Comparison of ENCODE assay signal across 12 mouse cellular contexts in genomic region chr9:35362276-35362675, GRCm38 (mm10). TPM values are rescaled to one million over a fixed set of nuclear protein-coding genes. Genes with fewer than 3 reads are reported as not detected.
A peak's percentile ranks its signal among the peaks of the same experiment; 100 is the strongest.
DNase-seq lines count a peak whose midpoint lies in the region; ATAC-seq lines count a peak whose summit lies in the region.
"Had no signal": no experiment of that assay in that cellular context is flagged by ENCODE, and none has a peak within 500 bp of the region (broad histone marks: within the 10 kb centered on the region; RNA-seq: fewer than 3 reads in every experiment).

No protein-coding gene starts in this region.

- H3K27me3 ChIP-seq in heart, embryonic 11.5 days (ENCODE audit: control insufficient read depth, insufficient read depth, low read length) = no peaks in the 10 kb centered on the region
- H3K27me3 ChIP-seq in limb, embryonic 11.5 days (ENCODE audit: control insufficient read depth, insufficient read depth, low read length) = no peaks in the 10 kb centered on the region
- H3K27me3 ChIP-seq: CH12.LX had no signal

- no peaks in the 10 kb centered on the region for H3K36me3 ChIP-seq in heart, embryonic 11.5 days (ENCODE audit: control insufficient read depth, insufficient read depth, low read length)
- no peaks in the 10 kb centered on the region for H3K36me3 ChIP-seq in limb, embryonic 11.5 days (ENCODE audit: control insufficient read depth, insufficient read depth, low read length)
- H3K36me3 ChIP-seq: hindbrain, embryonic 15.5 days had no signal

- H3K4me3 ChIP-seq in heart, embryonic 11.5 days (ENCODE audit: low read depth, low read length) = no peak overlapping the region
- H3K4me3 ChIP-seq in limb, embryonic 11.5 days (ENCODE audit: low read depth, low read length) = no peak overlapping the region
- H3K4me3 ChIP-seq: hindbrain, embryonic 15.5 days had no signal

- H3K27ac ChIP-seq in heart, embryonic 11.5 days (ENCODE audit: low read depth, low read length) = no peak overlapping the region
- H3K27ac ChIP-seq in limb, embryonic 11.5 days (replicated peaks; ENCODE audit: low read depth, low read length) = peak overlapping the region; percentile 88; the same call in 1 of the 2 replicates
- H3K27ac ChIP-seq: hindbrain, embryonic 15.5 days had no signal

- H3K4me1 ChIP-seq in heart, embryonic 11.5 days (ENCODE audit: control insufficient read depth, insufficient read depth, low read length) = peaks cover 23% of the 10 kb centered on the region
- peaks cover 54% of the 10 kb centered on the region for H3K4me1 ChIP-seq in limb, embryonic 11.5 days (ENCODE audit: control insufficient read depth, insufficient read depth, low read length)

- no peak overlapping the region for H3K9ac ChIP-seq in heart, embryonic 11.5 days (ENCODE audit: low read depth, low read length)
- no peak overlapping the region; the same call in 1 of the 2 replicates for H3K9ac ChIP-seq in limb, embryonic 11.5 days (ENCODE audit: low read length)
- H3K9ac ChIP-seq: hindbrain, embryonic 15.5 days had no signal

- no peak overlapping the region for H3K4me2 ChIP-seq in heart, embryonic 11.5 days
- H3K4me2 ChIP-seq in limb, embryonic 11.5 days (ENCODE audit: low read depth, severe bottlenecking) = no peak overlapping the region
- H3K4me2 ChIP-seq: hindbrain, embryonic 15.5 days had no signal

- 56% methylated on average over 7 of the region's 7 CpGs for WGBS in heart, embryonic 11.5 days (ENCODE audit: insufficient replicate concordance)
- WGBS in limb, embryonic 11.5 days = 51% methylated on average over 7 of the region's 7 CpGs

- ATAC-seq in heart, embryonic 11.5 days (replicated peaks; ENCODE audit: insufficient number of reproducible peaks, low FRiP score, low TSS enrichment) = no peak
- no peak for ATAC-seq in limb, embryonic 11.5 days (ENCODE audit: insufficient number of reproducible peaks, low FRiP score, low TSS enrichment, low read depth)

- no peaks in the 10 kb centered on the region for H3K9me3 ChIP-seq in heart, embryonic 11.5 days (replicated peaks; ENCODE audit: control insufficient read depth, low read length)
- H3K9me3 ChIP-seq in limb, embryonic 11.5 days (ENCODE audit: control insufficient read depth, low read length) = no peaks in the 10 kb centered on the region
- H3K9me3 ChIP-seq: hindbrain, embryonic 15.5 days had no signal

- peak; percentile 97 for DNase-seq in heart, adult 11 months
- DNase-seq in adrenal gland, postnatal 10 days = peak; percentile 69
- peak; percentile 68 for DNase-seq in gastrocnemius, postnatal 14 days
- no peak for DNase-seq in limb, embryonic 11.5 days (ENCODE audit: low spot score)
- no peak for DNase-seq in c-Kit-positive CD71-positive TER-119-positive erythroid progenitor cells, embryonic 14.5 days (ENCODE audit: low spot score)
- DNase-seq in cerebellum, postnatal 14 days = no peak
- DNase-seq in embryo, embryonic 9.5 days (ENCODE audit: extremely low spot score) = no peak
- DNase-seq: cerebellum, postnatal 25 days; right cerebral cortex, postnatal 4 days had no signal

- intact Hi-C loops in gastrocnemius, postnatal 14 days (cut with DNase I; ENCODE audit: low total_unique reads) = no loop called here

RNA-seq across cellular contexts. Expression of gene Cdon, which starts 58.7 kb away (rescaled TPM):
- 4.4 and 6.1 TPM in 2 replicates for polyA plus RNA-seq in heart, embryonic 11.5 days (2014; fragmentation: Nextera tagmentation; extraction: Ambion mirVana)
- 10 to 100 TPM; 24.8 to 32.4 TPM for total RNA-seq in adrenal gland, postnatal 10 days (2021)
- 10 to 100 TPM; 17.7 to 21.7 TPM for total RNA-seq in gastrocnemius, postnatal 14 days (2021)
- 10.9 and 11.8 TPM in 2 replicates for polyA plus RNA-seq in limb, embryonic 11.5 days (2014; fragmentation: Nextera tagmentation; extraction: Ambion mirVana)

Comparison
In these comparisons a context has a peak if more than half of its experiments do, and no peak if none do; other contexts are left out.
1. DNase-seq: peak in heart, adult 11 months (single experiment), adrenal gland, postnatal 10 days (single experiment) and gastrocnemius, postnatal 14 days (single experiment); none in limb, embryonic 11.5 days (single experiment), c-Kit-positive CD71-positive TER-119-positive erythroid progenitor cells, embryonic 14.5 days (single experiment), cerebellum, postnatal 14 days (0 of 2) and embryo, embryonic 9.5 days (single experiment).